ENCODE assay signal across 8 mouse cellular contexts in genomic region chr6:59426534-59426885, GRCm38 (mm10). TPM values are rescaled to one million over a fixed set of nuclear protein-coding genes. Genes with fewer than 3 reads are reported as not detected.
DNase-seq lines count a peak whose midpoint lies in the region; ATAC-seq and TF ChIP-seq lines count a peak whose summit lies in the region.

No protein-coding gene starts in this region.

- no peaks in the 10 kb centered on the region for H3K27me3 ChIP-seq in heart, embryonic 12.5 days (replicated peaks)
- H3K27me3 ChIP-seq in liver, postnatal 0 days (ENCODE audit: insufficient read depth, low read length) = no peaks in the 10 kb centered on the region

- no peaks in the 10 kb centered on the region for H3K36me3 ChIP-seq in heart, embryonic 12.5 days
- H3K36me3 ChIP-seq in ES-E14 (ENCODE audit: control insufficient read depth, insufficient read depth, low read length, poor library complexity, severe bottlenecking) = no peaks in the 10 kb centered on the region
- H3K36me3 ChIP-seq in liver, postnatal 0 days (replicated peaks; ENCODE audit: insufficient read depth, low read length) = no peaks in the 10 kb centered on the region

- no peaks in the 10 kb centered on the region for H3K9me3 ChIP-seq in heart, embryonic 12.5 days (replicated peaks)
- no peaks in the 10 kb centered on the region for H3K9me3 ChIP-seq in ES-E14 (ENCODE audit: control insufficient read depth, insufficient read depth, low read depth, low read length)
- no peaks in the 10 kb centered on the region for H3K9me3 ChIP-seq in liver, postnatal 0 days (ENCODE audit: low read length)

- peak overlapping the region; percentile 73 for H3K27ac ChIP-seq in heart, embryonic 12.5 days (ENCODE audit: poor library complexity, severe bottlenecking)
- H3K27ac ChIP-seq in ES-E14 (ENCODE audit: insufficient read depth, low read depth, low read length, poor library complexity, severe bottlenecking) = no peak overlapping the region
- H3K27ac ChIP-seq in liver, postnatal 0 days (ENCODE audit: low read depth) = peak overlapping the region; percentile 81

- intact Hi-C loops in heart, postnatal 10 days (cut with DNase I) = no loop called here

- peak overlapping the region; percentile 57 for H3K4me3 ChIP-seq in heart, embryonic 12.5 days
- peak overlapping the region; percentile 65 to 66; a peak in 3 of 4 replicates for H3K4me3 ChIP-seq in ES-E14 (ENCODE audit: insufficient read depth in 1 of 2, low read depth in 1 of 2, low read length in 2 of 2, poor library complexity in 1 of 2, severe bottlenecking in 1 of 2)
- H3K4me3 ChIP-seq in liver, postnatal 0 days (ENCODE audit: low read depth, low read length) = peak overlapping the region; percentile 59

- peak overlapping the region; percentile 67 for H3K9ac ChIP-seq in heart, embryonic 12.5 days
- H3K9ac ChIP-seq in ES-E14 (ENCODE audit: insufficient read depth, low read depth, low read length, poor library complexity, severe bottlenecking) = peak overlapping the region; percentile 38
- peak overlapping the region; percentile 74 for H3K9ac ChIP-seq in liver, postnatal 0 days (replicated peaks)

- TF ChIP-seq EP300 in liver, postnatal 0 days (IDR thresholded peaks at IDR 0.05; ENCODE audit: low read depth) = no peak

- no peak for TF ChIP-seq CTCF in liver, postnatal 0 days (IDR thresholded peaks at IDR 0.05; ENCODE audit: low read depth)

- WGBS in heart, embryonic 12.5 days = 37% methylated on average over 3 of the region's 3 CpGs
- 37% methylated on average over 3 of the region's 3 CpGs for WGBS in liver, postnatal 0 days (ENCODE audit: insufficient replicate concordance)

- no peak for DNase-seq in heart, postnatal 10 days
- DNase-seq in ES-E14 (ENCODE audit: low read depth, low spot score) = no peak
- no peak for DNase-seq in liver, postnatal 0 days
- DNase-seq in adrenal gland, postnatal 10 days = no peak
- no peak for DNase-seq in urinary bladder, postnatal 36 days (ENCODE audit: low spot score in 2 of 2)
- no peak for DNase-seq in layer of hippocampus, adult 18-20 months (ENCODE audit: low spot score in 2 of 2)

- ATAC-seq in heart, embryonic 12.5 days (ENCODE audit: insufficient number of reproducible peaks, low FRiP score) = peak; percentile 54
- peak; percentile 72 for ATAC-seq in granulocyte monocyte progenitor cell, adult 5-6 weeks (replicated peaks; ENCODE audit: poor library complexity, severe bottlenecking)
- peak; percentile 66 for ATAC-seq in liver, postnatal 0 days

- H3K4me1 ChIP-seq in heart, embryonic 12.5 days (replicated peaks) = peaks cover 24% of the 10 kb centered on the region
- H3K4me1 ChIP-seq in ES-E14 (ENCODE audit: control insufficient read depth in 2 of 2, insufficient read depth in 2 of 2, low read length in 2 of 2, poor library complexity in 1 of 2) = 0 out of 4 replicates have a peak, but pooled peaks cover 0 to 2% of the 10 kb centered on the region in 2 experiments
- peaks cover 16% of the 10 kb centered on the region; the same call in 1 of the 2 replicates for H3K4me1 ChIP-seq in liver, postnatal 0 days (ENCODE audit: insufficient read depth)

- in situ Hi-C loops in ES-E14 (cut with MboI; ENCODE audit: low sequenced_read_pairs in 2 of 2, unreplicated experiment in 2 of 2) = no loop called here

- peak overlapping the region; percentile 74 for H3K4me2 ChIP-seq in heart, embryonic 12.5 days
- peak overlapping the region; percentile 72 for H3K4me2 ChIP-seq in liver, postnatal 0 days (ENCODE audit: low read depth, low read length)

TF ChIP-seq in ES-E14, 5 proteins besides CTCF, POLR2A, EP300 and RAD21:
- TF ChIP-seq ZC3H11A (IDR thresholded peaks at IDR 0.05; ENCODE audit: borderline replicate concordance, low read depth, low read length) = no peak
- no peak for TF ChIP-seq MAFK (IDR thresholded peaks at IDR 0.05; ENCODE audit: insufficient read depth, low read depth, low read length)
- TF ChIP-seq HCFC1 (IDR thresholded peaks at IDR 0.05; ENCODE audit: borderline replicate concordance, insufficient read depth, low read length) = no peak
- TF ChIP-seq ZNF384 (IDR thresholded peaks at IDR 0.05; ENCODE audit: low read depth, low read length) = no peak
- TF ChIP-seq CHD2 (IDR thresholded peaks at IDR 0.05; ENCODE audit: low read depth, low read length) = no peak

RNA-seq across cellular contexts. Expression of gene Gprin3, which starts 0.4 kb away (rescaled TPM):
- polyA plus RNA-seq in heart, embryonic 12.5 days (2016; fragmentation: Nextera tagmentation; extraction: Ambion mirVana) = 8.2 and 9.9 TPM in 2 replicates
- under 1 TPM; 0.60 to 0.79 TPM for total RNA-seq in heart, postnatal 10 days (2021)
- total RNA-seq in ES-E14 (2012; rRNA removed) = 0.04 and 0.05 TPM in 2 replicates
- 0.37 and 1.1 TPM in 2 replicates for total RNA-seq in granulocyte monocyte progenitor cell, adult 5-6 weeks (2014; fragmentation: Nextera tagmentation)
- total RNA-seq in granulocyte monocyte progenitor cell, adult 5-6 weeks (2017) = 0.46 and 0.56 TPM in 2 replicates
- 1.3 and 1.5 TPM in 2 replicates for polyA plus RNA-seq in liver, postnatal 0 days (2015; fragmentation: Nextera tagmentation; extraction: Ambion mirVana)
- total RNA-seq in adrenal gland, postnatal 10 days (2021) = 1 to 10 TPM; 5.4 to 5.8 TPM
- total RNA-seq in layer of hippocampus, adult 18-20 months (2021) = 1 to 10 TPM; 8.3 to 9.3 TPM
